Comparison of ENCODE assay signal across 10 mouse cellular contexts in genomic region chr14:55160251-55161071, GRCm38 (mm10). TPM values are rescaled to one million over a fixed set of nuclear protein-coding genes. Genes with fewer than 3 reads are reported as not detected.
DNase-seq lines count a peak whose midpoint lies in the region; ATAC-seq and TF ChIP-seq lines count a peak whose summit lies in the region.
"Had no signal": no experiment of that assay in that cellular context is flagged by ENCODE, and none has a peak within 500 bp of the region (broad histone marks: within the 10 kb centered on the region; RNA-seq: fewer than 3 reads in every experiment).

No protein-coding gene starts in this region.

- H3K4me1 ChIP-seq in heart, postnatal 0 days (ENCODE audit: control insufficient read depth, insufficient read depth): peaks cover 6% of the 10 kb centered on the region
- H3K4me1 ChIP-seq in E14TG2a.4 (replicated peaks; ENCODE audit: low read depth, low read length) (peaks cover 20% of the 10 kb centered on the region), ES-Bruce4 (ENCODE audit: control insufficient read depth, insufficient read depth, low read length) (no peaks in the 10 kb centered on the region)
- H3K4me1 ChIP-seq in intestine, embryonic 16.5 days (ENCODE audit: control insufficient read depth, insufficient read depth, low read length): peaks cover 10% of the 10 kb centered on the region

- H3K9me3 ChIP-seq in heart, postnatal 0 days (replicated peaks; ENCODE audit: control insufficient read depth, low read length): no peaks in the 10 kb centered on the region
- H3K9me3 ChIP-seq in E14TG2a.4 (ENCODE audit: low read length): no peaks in the 10 kb centered on the region
- no peaks in the 10 kb centered on the region for H3K9me3 ChIP-seq in ES-Bruce4 (replicated peaks; ENCODE audit: control insufficient read depth, insufficient read depth, low read length, poor library complexity, severe bottlenecking)
- no peaks in the 10 kb centered on the region for H3K9me3 ChIP-seq in intestine, embryonic 16.5 days (ENCODE audit: control insufficient read depth, low read length)

- no peaks in the 10 kb centered on the region for H3K36me3 ChIP-seq in heart, postnatal 0 days (replicated peaks; ENCODE audit: control insufficient read depth, insufficient read depth, low read length)
- no peaks in the 10 kb centered on the region for H3K36me3 ChIP-seq in E14TG2a.4 (ENCODE audit: insufficient read depth, low read length)
- H3K36me3 ChIP-seq in ES-Bruce4 (ENCODE audit: control insufficient read depth, insufficient read depth, low read length, poor library complexity, severe bottlenecking): no peaks in the 10 kb centered on the region
- H3K36me3 ChIP-seq in intestine, embryonic 16.5 days (ENCODE audit: control insufficient read depth, insufficient read depth, low read length): no peaks in the 10 kb centered on the region

- no peaks in the 10 kb centered on the region for H3K27me3 ChIP-seq in heart, postnatal 0 days (ENCODE audit: control insufficient read depth, insufficient read depth, low read length)
- H3K27me3 ChIP-seq in E14TG2a.4 (ENCODE audit: insufficient read depth, low read length) (0 out of 2 replicates have a peak, but pooled peaks cover 2% of the 10 kb centered on the region), ES-Bruce4 (ENCODE audit: control insufficient read depth, insufficient read depth, low read length, poor library complexity, severe bottlenecking) (no peaks in the 10 kb centered on the region)
- no peaks in the 10 kb centered on the region for H3K27me3 ChIP-seq in intestine, embryonic 16.5 days (replicated peaks; ENCODE audit: control insufficient read depth, insufficient read depth, low read length)

- no peak overlapping the region for H3K9ac ChIP-seq in heart, postnatal 0 days (replicated peaks; ENCODE audit: low read depth, low read length)
- H3K9ac ChIP-seq in ES-Bruce4 (ENCODE audit: low read depth, poor library complexity, severe bottlenecking): peak overlapping the region; percentile 57
- H3K9ac ChIP-seq in intestine, embryonic 16.5 days (ENCODE audit: low read depth, low read length): peak overlapping the region; percentile 46; the same call in 1 of the 2 replicates
- H3K9ac ChIP-seq: liver, embryonic 14.5 days had no signal

- H3K4me2 ChIP-seq in heart, postnatal 0 days (ENCODE audit: low read depth, low read length): 0 out of 2 replicates have a peak overlapping the region, but pooled peaks have one; percentile 42
- peak overlapping the region; percentile 45; the same call in 1 of the 2 replicates for H3K4me2 ChIP-seq in intestine, embryonic 16.5 days (ENCODE audit: low read depth, low read length)

- DNase-seq in heart, postnatal 0 days (ENCODE audit: low spot score): no peak
- no peak for DNase-seq in heart, postnatal 14 days
- DNase-seq in spleen, adult 12 weeks (ENCODE audit: low spot score): no peak
- DNase-seq in gastrocnemius, postnatal 25 days: no peak

- H3K27ac ChIP-seq in heart, postnatal 0 days (ENCODE audit: low read depth): 0 out of 2 replicates have a peak overlapping the region, but pooled peaks have one; percentile 13
- H3K27ac ChIP-seq in ES-Bruce4 (ENCODE audit: insufficient read depth, low read length): no peak overlapping the region
- 0 out of 2 replicates have a peak overlapping the region, but pooled peaks have one; percentile 57 for H3K27ac ChIP-seq in intestine, embryonic 16.5 days (ENCODE audit: low read length)
- H3K27ac ChIP-seq: layer of hippocampus, adult 2 months; liver, embryonic 14.5 days had no signal

- no peak for ATAC-seq in heart, postnatal 0 days (ENCODE audit: insufficient read depth, low read depth)
- ATAC-seq in intestine, embryonic 16.5 days: no peak

- TF ChIP-seq CTCF in heart, postnatal 0 days (IDR thresholded peaks at IDR 0.05; ENCODE audit: low read depth): no peak
- TF ChIP-seq CTCF in E14TG2a.4 (conservative IDR thresholded peaks at IDR 0.05; ENCODE audit: low read length) (no peak), ES-Bruce4 (IDR thresholded peaks at IDR 0.05; ENCODE audit: low read depth, low read length) (no peak)

- no peak for TF ChIP-seq POLR2A in ES-Bruce4 (IDR thresholded peaks at IDR 0.05; ENCODE audit: insufficient read depth, low read length)

- WGBS in heart, postnatal 0 days: 66% methylated on average over 10 of the region's 10 CpGs
- 78% methylated on average over 10 of the region's 10 CpGs for WGBS in intestine, embryonic 16.5 days

- no peak for TF ChIP-seq EP300 in heart, postnatal 0 days (IDR thresholded peaks at IDR 0.05; ENCODE audit: low read depth)
- no peak for TF ChIP-seq EP300 in ES-Bruce4 (IDR thresholded peaks at IDR 0.05; ENCODE audit: insufficient read depth, low read depth, low read length)

- intact Hi-C loops in heart, postnatal 14 days (cut with DNase I): loop anchor here (1.0 kb wide), 1 partner anchor 38 kb away; no protein-coding TSS in a partner anchor

- no peak overlapping the region for H3K4me3 ChIP-seq in heart, postnatal 0 days (ENCODE audit: low read depth, low read length)
- H3K4me3 ChIP-seq in E14TG2a.4 (replicated peaks; ENCODE audit: low read length): peak overlapping the region; percentile 80
- peak overlapping the region; percentile 72 for H3K4me3 ChIP-seq in ES-Bruce4 (ENCODE audit: low read depth, low read length)
- H3K4me3 ChIP-seq in intestine, embryonic 16.5 days (ENCODE audit: low read length): no peak overlapping the region

RNA-seq across cellular contexts. Expression of gene Jph4, which starts 43.7 kb away (rescaled TPM):
- total RNA-seq in heart, postnatal 0 days (2014; rRNA removed; ENCODE audit: low replicate concordance): 0.15 and 0.38 TPM in 2 replicates
- polyA plus RNA-seq in heart, postnatal 0 days (2015; fragmentation: Nextera tagmentation; extraction: Ambion mirVana): 0.03 and 0.10 TPM in 2 replicates
- under 1 TPM; 0.10 to 0.36 TPM for total RNA-seq in heart, postnatal 14 days (2021)
- 3.6 and 4.7 TPM in 2 replicates for polyA plus RNA-seq in ES-Bruce4 (2011; ENCODE audit: insufficient read depth, insufficient read length, low read depth, missing spikeins)
- 0.82 and 1.2 TPM in 2 replicates for polyA plus RNA-seq in intestine, embryonic 16.5 days (2015; fragmentation: Nextera tagmentation; extraction: Ambion mirVana)
- under 1 TPM; 0.28 to 0.35 TPM for total RNA-seq in gastrocnemius, postnatal 25 days (2021)
- total RNA-seq: heart, postnatal 25 days had no signal

RNA-seq across cellular contexts. Expression of gene Ap1g2, which starts 54.1 kb away (rescaled TPM):
- 0.93 and 3.9 TPM in 2 replicates for total RNA-seq in heart, postnatal 0 days (2014; rRNA removed; ENCODE audit: low replicate concordance)
- 5.6 and 5.7 TPM in 2 replicates for polyA plus RNA-seq in heart, postnatal 0 days (2015; fragmentation: Nextera tagmentation; extraction: Ambion mirVana)
- 1 to 10 TPM; 4.6 to 5.4 TPM for total RNA-seq in heart, postnatal 14 days (2021)
- polyA plus RNA-seq in ES-Bruce4 (2011; ENCODE audit: insufficient read depth, insufficient read length, low read depth, missing spikeins): 20.6 and 23.9 TPM in 2 replicates
- polyA plus RNA-seq in intestine, embryonic 16.5 days (2015; fragmentation: Nextera tagmentation; extraction: Ambion mirVana): 106 and 120 TPM in 2 replicates
- total RNA-seq in gastrocnemius, postnatal 25 days (2021): 1 to 10 TPM; 4.8 to 5.7 TPM

Comparison
In these comparisons a context has a peak if more than half of its experiments do, and no peak if none do; other contexts are left out.
1. H3K4me3 ChIP-seq: peak in E14TG2a.4 (single experiment) and ES-Bruce4 (single experiment); none in heart, postnatal 0 days (single experiment) and intestine, embryonic 16.5 days (single experiment).